Mouse (Mus musculus) forebrain, embryonic 15.5 days (tissue): ENCODE measurements at regions not wholly inside any gene's neighbourhood (a gene's known extent, or its start where the extent isn't known, plus 50 kb on each side); places are given as distances from the start of the nearest gene placed in this dataset.

Source experiments
- ATAC-seq: fragments of 200-750 bp; cut with Nextera tagmentation; replicated peaks from 2 replicates; pipeline ENCODE4 v1.8.0; 2017; ENCODE audit warnings: mild to moderate bottlenecking, moderate TSS enrichment, moderate library complexity
- H3K27ac ChIP-seq: fragments of 300-500 bp; sonication (generic); replicated peaks from 2 replicates; pipeline ENCODE4 v1.5.1; 2015; ENCODE audit warnings: mild to moderate bottlenecking, inconsistent platforms
- H3K27me3 ChIP-seq: fragments of 300-500 bp; sonication (generic); 2 replicates; pipeline ENCODE4 v1.6.1; 2015; ENCODE audit warnings: inconsistent platforms
- H3K36me3 ChIP-seq: fragments of 300-500 bp; sonication (generic); 2 replicates; pipeline ENCODE4 v1.6.1; 2015; ENCODE audit warnings: mild to moderate bottlenecking, inconsistent platforms
- H3K4me1 ChIP-seq: fragments of 300-500 bp; sonication (generic); 2 replicates; pipeline ENCODE4 v1.6.1; 2015; ENCODE audit warnings: inconsistent platforms
- H3K4me2 ChIP-seq: fragments of 300-500 bp; sonication (generic); replicated peaks from 2 replicates; pipeline ENCODE4 v1.6.1; 2015; ENCODE audit warnings: mild to moderate bottlenecking, inconsistent platforms
- H3K4me3 ChIP-seq: fragments of 300-500 bp; sonication (generic); 2 replicates; pipeline ENCODE4 v1.5.1; 2015; ENCODE audit warnings: mild to moderate bottlenecking, inconsistent platforms
- H3K9ac ChIP-seq: fragments of 300-500 bp; sonication (generic); replicated peaks from 2 replicates; pipeline ENCODE4 v1.6.1; 2015; ENCODE audit warnings: mild to moderate bottlenecking, inconsistent platforms
- H3K9me3 ChIP-seq: fragments of 300-500 bp; sonication (generic); 2 replicates; pipeline ENCODE4 v1.6.1; 2016; ENCODE audit warnings: inconsistent platforms
- WGBS: fragments of 180-500 bp; shearing (Covaris S2); methylation state at CpG from one replicate; pipeline ENCODE4 v1.1.7; 2015; ENCODE audit warnings: mixed read lengths; 5-methylcytosine and 5-hydroxymethylcytosine counted together

DNA sequence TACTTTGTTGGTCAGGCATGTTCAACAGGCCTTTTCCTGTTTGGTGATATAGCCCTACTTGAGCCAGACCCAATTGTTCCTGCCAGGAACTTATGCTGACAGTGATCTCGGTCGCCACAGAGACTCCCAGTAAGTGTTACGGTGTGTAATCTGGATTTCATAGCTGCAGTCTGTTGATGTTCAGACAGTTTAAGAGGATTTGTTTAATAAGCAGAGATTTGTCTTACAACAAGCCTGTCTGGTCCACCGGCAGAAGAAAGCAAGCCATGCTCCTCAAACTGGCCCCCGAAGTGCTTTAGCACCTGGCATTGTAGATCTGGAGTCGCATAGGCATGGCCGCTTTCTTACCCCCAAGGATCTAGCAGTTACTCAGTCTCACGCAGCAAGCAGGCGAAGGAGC, 150.0 kb upstream of the Lcorl start:
- no peak for ATAC-seq
- no peak overlapping the region for H3K4me3 ChIP-seq
- H3K4me1 ChIP-seq: no peaks in the 10 kb centered on the region
- H3K9ac ChIP-seq: no peak overlapping the region
- H3K9me3 ChIP-seq: no peaks in the 10 kb centered on the region
- H3K36me3 ChIP-seq: no peaks in the 10 kb centered on the region
- no peak overlapping the region for H3K27ac ChIP-seq
- no peaks in the 10 kb centered on the region for H3K27me3 ChIP-seq
- WGBS: 92% methylated on average over 9 of the region's 9 CpGs
- H3K4me2 ChIP-seq: no peak overlapping the region

DNA sequence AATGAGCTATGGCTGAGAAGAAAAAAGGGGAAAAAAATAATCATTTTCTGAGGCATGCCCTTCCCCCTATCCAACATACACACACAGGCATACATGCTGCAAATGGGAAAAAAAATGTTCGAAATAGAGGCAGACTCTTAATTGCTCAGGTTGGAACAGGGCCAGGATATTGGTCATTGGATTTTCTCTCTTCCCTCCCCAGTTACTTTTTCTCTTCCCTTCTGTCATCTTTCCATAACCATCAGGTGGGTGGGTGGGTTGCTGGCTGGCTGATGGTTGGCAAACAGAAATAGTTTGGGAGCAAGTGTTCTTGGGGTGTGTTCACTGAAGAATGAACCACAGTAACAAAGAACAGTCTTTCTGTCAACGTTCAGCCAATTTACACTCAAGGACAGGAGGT, 149.3 kb upstream of the Lcorl start:
- Histone ChIP-seq H3K4me3 (no peak overlapping the region), H3K9me3 (no peaks in the 10 kb centered on the region), H3K4me1 (no peaks in the 10 kb centered on the region), H3K27ac (no peak overlapping the region), H3K9ac (no peak overlapping the region), H3K4me2 (no peak overlapping the region), H3K27me3 (no peaks in the 10 kb centered on the region), H3K36me3 (no peaks in the 10 kb centered on the region)
- ATAC-seq: no peak
- WGBS: 62% methylated on average over 2 of the region's 2 CpGs

DNA sequence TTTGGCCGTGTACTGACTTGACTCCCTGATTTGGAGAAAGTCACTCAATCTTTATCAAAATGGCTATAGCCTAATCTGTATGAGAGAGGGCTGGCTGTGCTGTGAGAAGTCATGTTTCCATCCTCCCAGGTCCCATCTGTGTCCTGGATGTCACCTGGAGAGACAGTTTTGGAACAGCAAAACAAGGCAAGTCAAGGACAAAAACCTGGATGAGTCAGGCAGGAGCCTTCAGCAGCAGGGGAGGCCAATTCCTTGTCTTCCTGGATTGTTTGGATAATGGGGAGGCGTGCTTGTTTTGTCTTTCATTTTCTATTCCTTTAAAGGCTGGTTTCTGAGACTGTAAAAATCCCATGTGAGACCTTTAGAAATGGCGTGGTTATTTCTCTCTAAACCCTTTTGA, 148.8 kb upstream of the Lcorl start:
- no peak overlapping the region for H3K9ac ChIP-seq
- no peaks in the 10 kb centered on the region for H3K27me3 ChIP-seq
- WGBS: 75% methylated on average over 3 of the region's 3 CpGs
- no peak for ATAC-seq
- H3K4me2 ChIP-seq: no peak overlapping the region
- H3K4me1 ChIP-seq: no peaks in the 10 kb centered on the region
- H3K27ac ChIP-seq: no peak overlapping the region
- H3K4me3 ChIP-seq: no peak overlapping the region
- H3K36me3 ChIP-seq: no peaks in the 10 kb centered on the region
- H3K9me3 ChIP-seq: no peaks in the 10 kb centered on the region

DNA sequence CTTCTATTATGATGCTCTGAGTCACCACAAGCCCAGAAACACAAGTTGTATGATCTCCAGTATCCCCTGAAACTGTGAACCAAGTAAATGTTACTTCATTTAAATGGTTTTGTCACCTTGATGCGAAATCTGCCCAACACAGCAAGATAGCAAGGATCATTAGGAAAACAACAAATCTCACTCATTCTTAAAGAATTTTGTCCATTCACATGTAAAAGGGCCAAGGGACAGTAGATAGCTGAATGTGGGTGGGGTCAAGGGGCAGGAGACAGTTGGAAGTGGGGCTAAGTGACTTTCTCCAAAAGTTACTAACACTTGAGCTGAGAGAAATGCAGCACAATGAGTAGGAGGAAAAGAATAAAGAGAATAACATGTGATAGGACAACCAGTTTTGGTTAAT, 148.2 kb upstream of the Lcorl start:
- Histone ChIP-seq H3K4me1 (no peaks in the 10 kb centered on the region), H3K36me3 (no peaks in the 10 kb centered on the region), H3K27me3 (no peaks in the 10 kb centered on the region), H3K9ac (no peak overlapping the region), H3K4me3 (no peak overlapping the region), H3K4me2 (no peak overlapping the region), H3K27ac (no peak overlapping the region), H3K9me3 (no peaks in the 10 kb centered on the region)
- WGBS: 93% methylated on average over 1 of the region's 1 CpGs
- ATAC-seq: no peak

DNA sequence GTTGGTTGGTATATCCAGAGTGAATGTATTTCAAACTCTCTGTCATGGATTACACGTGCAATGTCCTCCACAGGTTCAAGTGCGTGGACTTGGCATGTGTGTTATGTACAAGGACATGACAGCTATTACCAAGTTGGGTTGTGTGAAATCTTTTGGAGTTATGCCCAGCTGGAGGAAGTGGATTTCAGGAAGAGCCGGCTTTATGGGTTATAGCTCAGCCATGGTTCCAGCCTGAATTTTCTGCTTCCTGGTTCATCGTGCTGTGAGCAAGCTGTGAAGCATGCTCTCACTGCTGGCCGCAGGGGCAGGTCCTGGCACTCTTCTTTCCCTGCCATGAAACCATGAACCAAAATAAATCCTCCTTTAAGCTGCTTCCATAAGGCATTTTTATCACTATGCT, 144.6 kb upstream of the Lcorl start:
- Histone ChIP-seq H3K9ac (no peak overlapping the region), H3K4me1 (no peaks in the 10 kb centered on the region), H3K4me3 (no peak overlapping the region), H3K27me3 (no peaks in the 10 kb centered on the region), H3K36me3 (no peaks in the 10 kb centered on the region), H3K4me2 (no peak overlapping the region), H3K27ac (no peak overlapping the region), H3K9me3 (no peaks in the 10 kb centered on the region)
- ATAC-seq: no peak
- 82% methylated on average over 5 of the region's 5 CpGs for WGBS

DNA sequence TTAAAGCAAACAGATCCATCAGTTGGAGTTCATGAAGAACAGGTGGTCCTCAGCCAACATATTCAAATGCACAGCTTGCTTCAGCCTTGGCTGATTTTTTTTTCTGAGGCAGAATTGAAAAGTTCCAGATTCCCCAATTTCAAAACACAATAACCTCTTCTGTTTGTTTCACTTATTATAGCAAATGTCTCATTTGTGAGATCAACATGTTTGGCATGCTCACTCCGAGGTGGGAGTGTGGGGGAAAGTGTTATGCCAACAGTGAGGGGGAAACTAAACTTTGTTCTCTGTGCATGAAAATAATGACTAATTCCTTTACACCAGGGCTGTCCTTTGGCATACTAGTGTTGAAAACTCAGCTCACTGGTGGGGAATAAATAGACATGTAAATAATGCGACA, 100.4 kb upstream of the Lcorl start:
- Histone ChIP-seq H3K4me3 (no peak overlapping the region), H3K9me3 (no peaks in the 10 kb centered on the region), H3K27me3 (no peaks in the 10 kb centered on the region), H3K4me2 (no peak overlapping the region), H3K9ac (no peak overlapping the region), H3K4me1 (no peaks in the 10 kb centered on the region), H3K36me3 (no peaks in the 10 kb centered on the region), H3K27ac (no peak overlapping the region)
- ATAC-seq: no peak
- WGBS: 67% methylated on average over 2 of the region's 2 CpGs

DNA sequence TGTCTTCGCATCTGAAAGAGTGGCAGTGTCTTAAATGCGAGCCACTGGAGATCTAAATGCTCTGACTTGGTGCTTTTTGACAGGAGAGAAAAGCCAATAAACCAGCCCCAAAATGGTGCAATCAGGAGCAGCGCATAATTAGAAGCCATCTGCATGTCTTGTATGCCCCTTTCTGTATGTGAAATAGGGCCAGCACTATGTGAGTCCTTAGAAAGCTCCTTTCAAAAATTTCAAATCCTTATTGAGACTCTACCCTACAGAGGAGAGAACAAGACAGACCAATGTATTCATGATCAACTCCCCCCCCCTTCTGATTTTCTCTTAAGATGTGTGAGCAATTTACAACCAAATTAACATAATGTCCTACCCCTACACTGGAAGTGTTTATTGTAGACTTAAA, 86.6 kb upstream of the Lcorl start:
- no peak overlapping the region for H3K4me2 ChIP-seq
- 68% methylated on average over 3 of the region's 3 CpGs for WGBS
- H3K27me3 ChIP-seq: no peaks in the 10 kb centered on the region
- ATAC-seq: no peak
- no peak overlapping the region for H3K9ac ChIP-seq
- no peaks in the 10 kb centered on the region for H3K4me1 ChIP-seq
- no peak overlapping the region for H3K27ac ChIP-seq
- no peaks in the 10 kb centered on the region for H3K9me3 ChIP-seq
- H3K4me3 ChIP-seq: no peak overlapping the region
- no peaks in the 10 kb centered on the region for H3K36me3 ChIP-seq

DNA sequence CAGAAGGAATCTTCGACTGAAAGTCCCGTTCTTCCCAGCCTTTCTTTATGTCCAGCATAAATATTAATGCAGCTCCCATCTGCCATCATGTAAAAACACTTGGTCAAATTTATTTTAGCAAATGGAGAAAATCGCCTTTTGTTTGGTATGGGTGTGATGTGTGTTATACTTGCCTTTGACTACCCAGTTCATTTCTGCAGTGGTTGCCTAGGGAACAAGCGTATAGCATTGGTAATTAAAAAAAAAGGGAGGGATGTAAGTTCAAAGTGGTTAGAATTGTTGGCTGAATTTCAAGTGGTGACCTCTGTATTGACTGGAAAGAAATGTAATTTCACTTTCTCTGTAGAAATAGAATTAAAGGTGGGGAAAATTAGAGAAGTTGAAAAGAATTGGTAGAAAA, 75.6 kb upstream of the Lcorl start:
- 44% methylated on average over 4 of the region's 4 CpGs for WGBS
- peaks cover 4% of the 10 kb centered on the region for H3K4me1 ChIP-seq
- no peak overlapping the region for H3K9ac ChIP-seq
- H3K4me2 ChIP-seq: no peak overlapping the region
- H3K36me3 ChIP-seq: no peaks in the 10 kb centered on the region
- ATAC-seq: no peak
- H3K27ac ChIP-seq: no peak overlapping the region
- H3K27me3 ChIP-seq: no peaks in the 10 kb centered on the region
- H3K9me3 ChIP-seq: no peaks in the 10 kb centered on the region
- H3K4me3 ChIP-seq: no peak overlapping the region

DNA sequence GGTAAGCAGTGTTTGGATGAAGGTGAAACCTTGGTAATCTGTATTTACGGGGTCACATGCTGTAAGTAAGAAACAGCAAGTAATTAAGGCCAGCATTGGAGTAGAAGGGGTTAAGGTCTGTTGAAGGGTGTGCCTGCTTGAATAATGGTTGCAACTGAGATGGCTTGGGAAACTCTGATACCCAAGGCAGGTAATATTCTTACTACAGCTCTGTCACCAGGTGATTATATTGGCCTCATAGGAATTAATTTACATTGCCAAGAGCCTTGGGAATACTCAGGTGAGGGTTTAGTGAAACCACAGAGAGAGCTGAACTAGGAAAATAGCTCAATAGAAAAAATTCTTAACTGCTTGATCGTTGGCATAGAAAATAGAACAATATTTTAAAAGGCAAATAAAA, 73.8 kb upstream of the Lcorl start:
- WGBS: 91% methylated on average over 2 of the region's 2 CpGs
- no peaks in the 10 kb centered on the region for H3K36me3 ChIP-seq
- ATAC-seq: no peak
- no peak overlapping the region for H3K27ac ChIP-seq
- no peak overlapping the region for H3K9ac ChIP-seq
- H3K9me3 ChIP-seq: no peaks in the 10 kb centered on the region
- peaks cover 4% of the 10 kb centered on the region for H3K4me1 ChIP-seq
- no peak overlapping the region for H3K4me2 ChIP-seq
- no peaks in the 10 kb centered on the region for H3K27me3 ChIP-seq
- H3K4me3 ChIP-seq: no peak overlapping the region

DNA sequence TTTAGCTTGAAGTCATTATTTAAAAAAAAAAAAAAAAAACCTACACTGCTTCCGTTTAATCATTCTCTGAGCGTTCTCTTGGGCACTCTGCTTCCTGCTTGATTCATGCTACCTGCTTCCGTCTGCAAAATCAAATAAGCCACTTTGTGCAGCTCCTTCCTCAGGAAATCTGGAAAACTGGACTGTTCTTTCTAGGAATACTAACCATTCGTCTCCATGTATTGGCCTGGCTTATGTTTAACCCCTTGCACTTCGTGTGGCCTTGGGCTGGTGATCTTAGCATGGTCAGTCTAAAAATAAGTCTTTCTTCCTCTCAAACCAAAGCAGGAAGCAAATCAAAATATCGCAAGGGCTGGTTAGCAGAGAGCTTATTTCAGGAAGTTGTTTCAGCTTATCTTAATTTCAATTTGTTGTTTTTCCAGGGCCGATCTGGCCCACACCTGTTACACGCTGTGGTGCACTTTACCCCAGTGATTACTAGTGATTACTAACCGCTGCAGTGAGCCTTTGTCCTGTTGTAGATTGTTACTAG, 68.5 kb upstream of the Lcorl start:
- no peaks in the 10 kb centered on the region for H3K4me1 ChIP-seq
- no peaks in the 10 kb centered on the region for H3K27me3 ChIP-seq
- H3K4me3 ChIP-seq: no peak overlapping the region
- no peaks in the 10 kb centered on the region for H3K9me3 ChIP-seq
- H3K27ac ChIP-seq: no peak overlapping the region
- WGBS: 81% methylated on average over 9 of the region's 9 CpGs
- H3K4me2 ChIP-seq: no peak overlapping the region
- no peak overlapping the region for H3K9ac ChIP-seq
- H3K36me3 ChIP-seq: no peaks in the 10 kb centered on the region
- ATAC-seq: no peak

DNA sequence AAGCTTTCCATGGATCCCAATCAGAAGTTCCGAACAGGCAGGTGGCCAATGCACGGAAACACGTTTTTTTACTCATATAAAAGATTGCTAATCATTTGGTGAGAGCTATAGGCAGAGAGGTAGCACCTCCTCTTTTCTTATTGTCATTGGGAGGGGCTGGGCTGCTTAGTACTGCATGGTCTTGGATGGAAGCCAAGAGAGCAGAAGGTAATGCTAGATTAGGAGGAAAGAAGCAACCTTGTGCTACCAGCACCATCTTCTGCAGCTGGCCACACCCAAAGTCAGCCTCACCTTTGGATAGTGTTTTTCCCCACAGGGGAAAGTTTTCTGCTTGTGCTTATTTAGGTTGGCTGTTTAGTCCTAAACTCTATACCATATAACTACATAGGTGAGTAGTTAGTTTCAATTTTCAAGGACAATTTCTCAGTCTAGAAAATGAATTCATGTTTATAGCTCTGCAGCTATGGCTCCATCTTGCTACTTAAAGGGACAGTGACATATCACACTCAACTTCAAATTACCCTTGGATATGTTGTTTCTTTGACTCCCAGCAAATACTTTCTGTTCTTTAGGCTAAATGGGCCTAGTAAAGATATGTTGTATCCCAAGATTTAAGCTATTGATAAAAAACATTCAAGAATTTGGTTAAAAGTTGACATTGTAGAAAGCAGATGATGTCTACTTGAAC, 66.6 kb upstream of the Lcorl start:
- no peak for ATAC-seq
- H3K4me3 ChIP-seq: no peak overlapping the region
- 73% methylated on average over 3 of the region's 3 CpGs for WGBS

More for the DNA sequence above, 66.6 kb upstream of the Lcorl start:
- Histone ChIP-seq H3K4me1 (no peaks in the 10 kb centered on the region), H3K4me2 (no peak overlapping the region), H3K9me3 (no peaks in the 10 kb centered on the region), H3K36me3 (no peaks in the 10 kb centered on the region), H3K27ac (no peak overlapping the region), H3K9ac (no peak overlapping the region), H3K27me3 (no peaks in the 10 kb centered on the region)
